Mouse (Mus musculus) kidney, embryonic 15.5 days (tissue): ENCODE measurements at regions not wholly inside any gene's neighbourhood (a gene's known extent, or its start where the extent isn't known, plus 50 kb on each side); places are given as distances from the start of the nearest gene placed in this dataset.

ENCODE experiments used
- ATAC-seq: fragments of 200-750 bp; cut with Nextera tagmentation; replicated peaks from 2 replicates; pipeline ENCODE4 v1.8.0; 2017; ENCODE audit warnings: moderate TSS enrichment; ENCODE audit not compliant: low FRiP score
- H3K27ac ChIP-seq: fragments of 300-500 bp; sonication (generic); 2 replicates; pipeline ENCODE4 v1.5.1; 2015; ENCODE audit warnings: mild to moderate bottlenecking, inconsistent platforms
- H3K27me3 ChIP-seq: fragments of 300-500 bp; sonication (generic); 2 replicates; pipeline ENCODE4 v1.6.1; 2015; ENCODE audit warnings: inconsistent platforms
- H3K36me3 ChIP-seq: fragments of 300-500 bp; sonication (generic); 2 replicates; pipeline ENCODE4 v1.6.1; 2015; ENCODE audit warnings: inconsistent platforms
- H3K4me1 ChIP-seq: fragments of 300-500 bp; sonication (generic); 2 replicates; pipeline ENCODE4 v1.6.1; 2015; ENCODE audit warnings: inconsistent platforms
- H3K4me2 ChIP-seq: fragments of 300-500 bp; sonication (generic); 2 replicates; pipeline ENCODE4 v1.6.1; 2015; ENCODE audit warnings: moderate library complexity, mild to moderate bottlenecking, inconsistent platforms
- H3K4me3 ChIP-seq: fragments of 300-500 bp; sonication (generic); replicated peaks from 2 replicates; pipeline ENCODE4 v1.5.1; 2015; ENCODE audit warnings: mild to moderate bottlenecking, inconsistent platforms
- H3K9ac ChIP-seq: fragments of 300-500 bp; sonication (generic); 2 replicates; pipeline ENCODE4 v1.6.1; 2015; ENCODE audit warnings: mild to moderate bottlenecking, inconsistent platforms
- H3K9me3 ChIP-seq: fragments of 300-500 bp; sonication (generic); replicated peaks from 2 replicates; pipeline ENCODE4 v1.6.1; 2016; ENCODE audit warnings: inconsistent platforms
- WGBS: fragments of 180-500 bp; shearing (Covaris S2); methylation state at CpG from one replicate; pipeline ENCODE4 v1.1.7; 2015; ENCODE audit warnings: mixed read lengths; 5-methylcytosine and 5-hydroxymethylcytosine counted together

DNA sequence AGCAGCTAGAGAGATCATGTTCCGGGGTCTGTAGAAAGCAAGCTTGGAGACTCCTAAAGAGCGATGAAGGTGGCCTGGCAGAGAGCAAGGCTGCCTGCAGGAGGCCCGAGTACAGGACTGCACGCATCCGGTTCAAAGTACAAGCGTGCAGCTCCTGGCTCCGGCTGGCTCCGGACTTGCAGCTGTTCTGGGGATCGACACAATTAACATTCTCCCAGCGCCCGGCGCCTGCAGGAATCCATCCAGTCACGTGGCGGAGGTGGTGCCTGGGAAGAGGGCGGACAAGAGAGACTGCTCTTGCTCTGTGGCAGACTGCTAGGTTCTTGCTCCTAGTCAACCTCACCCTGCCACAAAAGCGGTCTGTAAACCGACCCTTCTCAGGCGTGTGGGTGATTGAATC lies 86.9 kb downstream of the Bdh1 start:
- 1% methylated on average over 18 of the region's 18 CpGs for WGBS
- H3K4me3 ChIP-seq, result peak overlapping the region; percentile 16
- H3K9ac ChIP-seq, result no peak overlapping the region; the same call in 1 of the 2 replicates
- H3K36me3 ChIP-seq, result no peaks in the 10 kb centered on the region
- peak overlapping the region; percentile 48 for H3K4me2 ChIP-seq
- peaks cover 40% of the 10 kb centered on the region for H3K4me1 ChIP-seq
- no peaks in the 10 kb centered on the region for H3K27me3 ChIP-seq
- peak; percentile 89 for ATAC-seq
- H3K9me3 ChIP-seq, result no peaks in the 10 kb centered on the region
- H3K27ac ChIP-seq, result peak overlapping the region; percentile 92

DNA sequence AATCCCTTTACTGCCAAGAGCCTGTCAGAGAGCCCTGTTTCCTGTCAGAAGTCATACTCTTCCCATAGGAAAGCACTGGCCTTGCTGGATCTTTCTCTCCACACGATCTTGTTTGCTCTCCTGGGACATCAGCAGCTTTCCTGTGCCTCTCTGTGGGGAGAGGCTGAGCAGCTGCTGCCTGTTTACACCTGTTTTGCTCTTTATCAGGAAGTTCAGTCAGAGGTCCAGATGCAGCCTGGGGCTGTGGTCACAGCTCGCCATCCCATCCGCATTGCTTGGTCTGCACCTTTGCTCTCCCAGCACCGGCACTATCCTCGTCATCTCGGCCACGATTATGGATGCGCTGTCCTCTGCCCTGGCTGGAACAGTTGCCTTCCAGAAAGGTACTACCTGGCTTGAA lies 88.0 kb downstream of the Bdh1 start:
- no peaks in the 10 kb centered on the region for H3K9me3 ChIP-seq
- no peak overlapping the region for H3K4me3 ChIP-seq
- H3K4me2 ChIP-seq, result no peak overlapping the region
- peak overlapping the region; percentile 29; the same call in 1 of the 2 replicates for H3K27ac ChIP-seq
- no peak overlapping the region for H3K9ac ChIP-seq
- no peak for ATAC-seq
- no peaks in the 10 kb centered on the region for H3K36me3 ChIP-seq
- H3K4me1 ChIP-seq, result peaks cover 39% of the 10 kb centered on the region
- 74% methylated on average over 8 of the region's 8 CpGs for WGBS
- H3K27me3 ChIP-seq, result no peaks in the 10 kb centered on the region

DNA sequence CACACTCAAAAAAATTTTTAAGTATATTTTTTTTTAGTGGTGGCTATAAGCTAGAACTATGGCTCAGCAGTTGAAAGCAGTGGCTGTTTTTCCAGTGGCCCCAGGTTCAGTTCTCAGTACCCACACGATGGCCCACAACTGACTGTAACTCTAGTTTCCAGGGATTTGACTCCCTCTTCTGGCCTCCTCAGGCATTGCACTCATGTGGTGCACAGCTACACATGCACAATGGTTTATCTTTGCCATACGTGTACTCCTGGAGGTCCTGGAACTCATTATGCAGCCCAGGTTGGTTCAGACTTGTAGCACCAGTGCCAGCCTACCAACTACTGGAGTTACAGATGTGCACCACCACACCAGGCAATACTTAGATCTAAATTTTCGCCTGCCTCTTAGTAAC lies 96.7 kb downstream of the Bdh1 start:
- no peaks in the 10 kb centered on the region for H3K9me3 ChIP-seq
- no peaks in the 10 kb centered on the region for H3K36me3 ChIP-seq
- H3K4me3 ChIP-seq, result no peak overlapping the region
- 91% methylated on average over 3 of the region's 3 CpGs for WGBS
- H3K27me3 ChIP-seq, result no peaks in the 10 kb centered on the region
- no peak overlapping the region for H3K9ac ChIP-seq
- no peak overlapping the region for H3K27ac ChIP-seq
- no peak overlapping the region for H3K4me2 ChIP-seq
- ATAC-seq, result no peak
- no peaks in the 10 kb centered on the region for H3K4me1 ChIP-seq

DNA sequence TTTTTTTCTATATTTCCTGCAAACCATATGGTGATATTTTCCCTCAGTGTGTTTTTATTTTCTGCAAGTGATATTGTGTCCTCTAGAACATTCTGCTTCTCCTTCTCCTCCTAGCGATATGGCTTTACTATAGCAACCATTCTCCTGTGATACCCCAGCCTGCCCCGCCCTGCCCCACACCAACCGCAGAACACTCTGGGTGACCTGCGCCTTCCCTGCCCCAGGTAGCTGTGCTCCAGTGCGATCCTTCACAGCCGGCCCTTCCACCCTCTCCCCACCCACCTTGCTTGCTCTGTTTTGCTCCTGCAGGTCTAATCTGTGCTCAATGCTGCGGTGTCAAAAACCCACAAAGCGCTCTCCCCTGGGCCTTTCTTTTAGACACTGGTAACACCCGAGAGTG lies 98.0 kb downstream of the Bdh1 start:
- 84% methylated on average over 9 of the region's 9 CpGs for WGBS
- Histone ChIP-seq H3K4me2 (no peak overlapping the region), H3K27ac (no peak overlapping the region), H3K9ac (no peak overlapping the region), H3K9me3 (no peaks in the 10 kb centered on the region), H3K4me1 (no peaks in the 10 kb centered on the region), H3K4me3 (no peak overlapping the region), H3K36me3 (no peaks in the 10 kb centered on the region), H3K27me3 (no peaks in the 10 kb centered on the region)
- ATAC-seq, result no peak

DNA sequence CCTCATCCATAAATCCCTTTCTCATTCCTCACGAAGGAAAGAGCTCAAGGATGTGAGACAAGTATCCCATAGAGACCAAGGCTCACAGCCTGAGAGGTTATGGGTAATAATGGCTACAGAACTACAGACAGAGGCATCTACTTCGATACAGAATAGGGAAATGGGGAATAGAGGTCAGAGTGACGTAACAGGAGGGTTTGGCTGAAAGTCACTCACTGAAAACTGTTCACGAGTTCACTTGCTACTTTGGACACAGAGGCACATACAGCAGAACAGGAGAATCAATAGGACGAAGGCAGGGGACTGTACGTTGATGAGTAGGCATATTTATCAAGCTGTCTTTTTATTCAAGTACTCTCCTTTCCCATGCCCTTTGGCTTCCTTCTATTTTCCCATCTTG lies 99.7 kb downstream of the Bdh1 start:
- Histone ChIP-seq H3K4me3 (no peak overlapping the region), H3K27ac (no peak overlapping the region), H3K4me2 (no peak overlapping the region), H3K27me3 (no peaks in the 10 kb centered on the region), H3K4me1 (no peaks in the 10 kb centered on the region; the same call in 1 of the 2 replicates), H3K9me3 (no peaks in the 10 kb centered on the region), H3K9ac (no peak overlapping the region), H3K36me3 (no peaks in the 10 kb centered on the region)
- WGBS, result 70% methylated on average over 6 of the region's 6 CpGs
- ATAC-seq, result no peak

DNA sequence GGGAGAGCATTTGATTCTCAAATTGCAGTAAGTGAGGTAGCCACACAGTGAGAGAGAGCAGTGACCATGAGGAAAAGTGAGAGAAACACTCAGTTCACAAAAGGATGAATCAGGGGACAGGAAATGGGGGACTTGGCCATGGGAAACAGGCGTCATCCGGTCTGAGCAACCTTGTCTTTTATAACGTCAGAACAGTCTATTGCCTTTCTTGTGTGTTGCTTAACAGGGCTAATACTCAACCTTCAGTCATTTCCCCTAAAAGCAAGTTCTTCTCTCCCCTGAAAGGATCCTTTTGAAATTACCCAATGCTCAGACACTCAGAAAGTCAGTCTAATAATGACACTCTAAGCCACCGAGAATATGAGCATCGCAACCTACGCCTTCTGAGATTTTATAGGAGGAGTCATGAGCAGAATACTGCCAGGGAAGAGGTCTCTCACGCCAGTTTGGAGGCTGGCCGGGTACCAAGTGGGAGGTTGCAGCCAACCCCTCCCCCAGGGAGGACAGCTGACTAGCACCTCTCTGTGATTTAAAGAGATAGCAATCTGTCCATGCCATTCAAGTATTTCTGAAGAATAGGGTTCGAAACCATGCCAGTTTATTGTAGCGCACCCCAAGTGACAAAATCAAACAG lies 104.7 kb downstream of the Bdh1 start:
- Histone ChIP-seq H3K4me1 (peaks cover 3% of the 10 kb centered on the region; the same call in 1 of the 2 replicates), H3K4me2 (no peak overlapping the region), H3K9ac (no peak overlapping the region), H3K4me3 (no peak overlapping the region), H3K9me3 (no peaks in the 10 kb centered on the region), H3K27me3 (no peaks in the 10 kb centered on the region), H3K27ac (no peak overlapping the region), H3K36me3 (no peaks in the 10 kb centered on the region)
- 49% methylated on average over 10 of the region's 10 CpGs for WGBS
- no peak for ATAC-seq

DNA sequence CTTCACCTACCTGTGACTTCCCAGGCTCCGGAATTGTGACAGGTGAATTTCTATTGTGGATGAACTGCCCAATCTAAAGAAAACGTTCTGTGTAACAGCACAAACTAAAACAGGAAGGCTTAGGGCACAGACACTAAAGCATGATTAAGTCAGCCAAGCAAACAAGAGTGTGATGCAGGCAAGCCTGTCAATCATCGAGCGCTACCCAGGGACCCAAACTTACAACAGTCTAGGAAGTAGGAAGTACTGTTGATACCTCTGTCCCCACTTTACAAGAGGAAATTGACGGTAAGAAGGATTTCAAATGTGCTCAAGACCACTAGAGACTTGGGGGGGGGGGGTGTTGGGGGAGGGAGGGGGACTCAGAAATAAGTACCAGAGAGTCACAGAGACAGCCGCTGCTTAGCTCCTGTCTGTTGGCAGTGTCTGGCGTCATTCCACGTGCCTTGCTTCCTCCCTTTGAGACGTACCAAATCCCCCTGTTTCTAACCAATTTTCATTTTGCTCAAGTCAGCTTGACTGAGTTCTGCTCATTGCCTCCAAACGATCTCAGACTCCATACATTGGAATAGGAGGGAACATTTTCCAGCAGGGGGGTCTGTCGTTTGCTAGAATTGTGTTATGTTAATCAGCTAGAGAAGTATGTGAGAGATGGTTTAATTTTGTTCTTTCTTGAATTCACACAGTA lies 106.7 kb downstream of the Bdh1 start:
- Histone ChIP-seq H3K4me1 (peaks cover 15% of the 10 kb centered on the region), H3K9me3 (no peaks in the 10 kb centered on the region), H3K27ac (no peak overlapping the region), H3K4me3 (no peak overlapping the region), H3K27me3 (no peaks in the 10 kb centered on the region), H3K4me2 (no peak overlapping the region), H3K36me3 (no peaks in the 10 kb centered on the region), H3K9ac (no peak overlapping the region)
- WGBS, result 72% methylated on average over 11 of the region's 11 CpGs
- ATAC-seq, result no peak

DNA sequence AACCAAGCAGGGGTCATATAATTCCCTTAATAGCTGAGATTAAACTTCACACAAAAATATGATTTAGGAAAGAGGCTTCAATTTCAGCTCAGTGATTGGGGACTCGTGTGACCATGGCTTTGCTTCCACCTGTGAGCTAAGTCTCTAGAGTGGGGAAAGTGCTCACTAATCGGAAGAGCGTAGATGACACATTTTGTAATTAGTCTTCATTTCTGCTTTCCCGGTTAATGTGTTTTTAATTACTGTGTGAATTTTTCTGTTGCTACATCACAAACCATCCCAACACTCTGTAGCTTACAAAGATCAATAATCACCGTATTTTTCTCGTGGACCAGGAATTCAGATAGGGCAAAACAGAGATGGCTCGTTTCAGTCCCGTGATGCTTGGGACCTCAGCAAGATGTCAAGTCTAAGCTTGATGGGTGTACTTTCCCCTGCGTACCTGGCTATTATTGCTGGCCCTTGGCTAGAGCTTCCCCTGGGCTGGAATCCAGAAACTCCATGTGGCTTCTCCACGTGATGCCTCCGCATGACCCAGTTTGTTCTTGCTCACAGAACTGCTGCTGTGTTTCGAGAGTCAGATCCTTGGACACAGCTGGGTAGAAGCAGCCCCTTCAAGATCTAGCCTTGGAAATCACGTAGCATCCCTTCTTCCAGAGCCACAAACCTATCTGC lies 107.3 kb downstream of the Bdh1 start:
- no peak overlapping the region for H3K9ac ChIP-seq
- no peaks in the 10 kb centered on the region for H3K36me3 ChIP-seq
- ATAC-seq, result no peak
- peaks cover 20% of the 10 kb centered on the region for H3K4me1 ChIP-seq
- H3K27ac ChIP-seq, result no peak overlapping the region
- no peak overlapping the region for H3K4me2 ChIP-seq
- no peaks in the 10 kb centered on the region for H3K9me3 ChIP-seq
- WGBS, result 89% methylated on average over 13 of the region's 13 CpGs
- no peak overlapping the region for H3K4me3 ChIP-seq
- H3K27me3 ChIP-seq, result no peaks in the 10 kb centered on the region

DNA sequence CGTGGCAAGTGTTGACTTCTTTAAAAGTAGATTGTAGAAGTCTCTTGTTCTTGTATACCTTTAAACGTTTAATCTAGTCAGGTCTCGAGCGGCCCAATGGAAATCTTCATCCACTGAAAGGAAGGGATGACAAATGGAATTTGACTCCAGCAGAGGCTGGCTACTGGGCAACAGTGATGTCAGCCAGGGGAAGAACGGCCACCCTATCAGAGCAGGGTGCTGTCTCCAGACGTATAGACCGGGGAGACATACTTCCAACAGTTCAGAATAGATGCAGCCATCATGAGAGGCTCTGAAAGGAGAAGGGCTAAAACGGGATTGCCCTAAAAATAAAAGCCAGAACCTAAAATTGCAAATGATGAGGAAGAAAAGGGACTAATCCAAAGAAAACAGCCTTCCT lies 108.0 kb downstream of the Bdh1 start:
- Histone ChIP-seq H3K27ac (no peak overlapping the region), H3K27me3 (no peaks in the 10 kb centered on the region), H3K36me3 (no peaks in the 10 kb centered on the region), H3K4me1 (peaks cover 26% of the 10 kb centered on the region), H3K4me3 (no peak overlapping the region), H3K4me2 (no peak overlapping the region), H3K9ac (no peak overlapping the region), H3K9me3 (no peaks in the 10 kb centered on the region)
- no peak for ATAC-seq
- 84% methylated on average over 8 of the region's 8 CpGs for WGBS

DNA sequence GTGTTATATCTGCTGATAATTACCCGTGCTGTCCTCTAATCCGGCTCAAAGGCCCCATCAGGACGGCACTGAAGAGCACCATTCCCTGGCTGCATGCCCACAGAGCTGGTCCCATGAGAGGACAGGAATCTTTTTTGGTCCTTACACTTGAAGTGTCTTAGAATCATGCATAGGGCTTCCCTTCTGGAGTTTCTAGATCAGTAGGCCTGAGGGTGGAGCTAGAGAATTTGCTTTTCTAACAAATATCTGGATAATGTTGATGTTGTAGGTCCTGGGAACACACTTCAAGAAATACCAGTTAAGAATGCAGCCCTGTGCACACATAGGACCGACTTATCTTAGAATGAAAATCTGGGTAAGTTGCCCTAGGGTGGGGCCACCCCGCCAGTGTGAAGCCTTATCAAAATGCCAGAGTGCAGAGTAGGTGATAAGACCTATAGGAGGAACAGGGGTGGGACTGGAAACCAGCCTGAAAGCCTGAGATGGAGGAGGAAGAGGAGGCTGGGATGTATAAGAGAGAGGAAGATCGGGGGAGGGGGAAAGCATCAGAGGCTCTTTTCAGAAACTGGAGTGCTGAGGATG lies 111.2 kb downstream of the Bdh1 start:
- no peak overlapping the region for H3K27ac ChIP-seq
- WGBS, result 53% methylated on average over 6 of the region's 6 CpGs

DNA sequence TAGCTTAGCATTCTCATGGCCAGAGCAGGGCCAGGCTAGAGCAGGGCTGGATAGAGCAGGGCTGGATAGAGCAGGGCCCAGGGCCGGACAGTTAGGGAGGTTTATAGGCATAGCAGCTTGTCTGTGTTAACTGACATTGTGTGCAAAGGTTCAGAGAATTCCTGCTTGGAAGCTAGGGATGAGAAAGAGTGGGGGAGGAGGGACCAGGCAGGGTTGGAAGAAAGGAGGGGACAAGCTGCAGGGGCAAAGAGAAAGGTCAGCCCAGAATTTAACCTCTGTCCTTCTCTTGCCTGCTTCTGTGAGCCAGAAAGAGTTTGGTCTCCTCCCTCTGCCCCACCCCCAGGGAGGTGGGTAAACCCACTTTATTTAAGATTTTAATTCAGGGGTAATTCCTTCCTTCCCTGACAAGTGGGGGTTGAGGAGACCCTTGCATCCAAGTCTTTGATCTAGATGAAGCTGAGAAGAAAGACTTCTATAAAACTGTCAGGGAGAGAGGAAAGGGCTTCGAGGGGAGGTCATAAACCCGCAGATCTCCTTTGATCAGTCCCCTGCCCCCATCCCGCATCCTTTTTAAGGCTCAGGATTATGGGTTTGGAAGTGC lies 112.9 kb downstream of the Bdh1 start:
- no peak overlapping the region for H3K4me2 ChIP-seq
- peak overlapping the region; percentile 83 for H3K27ac ChIP-seq
- no peak overlapping the region for H3K4me3 ChIP-seq
- H3K4me1 ChIP-seq, result peaks cover 30% of the 10 kb centered on the region
- peak; percentile 84 for ATAC-seq
- no peaks in the 10 kb centered on the region for H3K36me3 ChIP-seq
- 14% methylated on average over 4 of the region's 4 CpGs for WGBS
- no peaks in the 10 kb centered on the region for H3K27me3 ChIP-seq
- no peak overlapping the region for H3K9ac ChIP-seq
- no peaks in the 10 kb centered on the region for H3K9me3 ChIP-seq

More for the DNA sequence above, 111.2 kb downstream of the Bdh1 start:
- H3K4me1 ChIP-seq, result peaks cover 30% of the 10 kb centered on the region
- no peak for ATAC-seq
- H3K9me3 ChIP-seq, result no peaks in the 10 kb centered on the region
- H3K36me3 ChIP-seq, result no peaks in the 10 kb centered on the region
- no peak overlapping the region for H3K4me2 ChIP-seq
- no peak overlapping the region for H3K4me3 ChIP-seq
- no peak overlapping the region for H3K9ac ChIP-seq
- H3K27me3 ChIP-seq, result no peaks in the 10 kb centered on the region

DNA sequence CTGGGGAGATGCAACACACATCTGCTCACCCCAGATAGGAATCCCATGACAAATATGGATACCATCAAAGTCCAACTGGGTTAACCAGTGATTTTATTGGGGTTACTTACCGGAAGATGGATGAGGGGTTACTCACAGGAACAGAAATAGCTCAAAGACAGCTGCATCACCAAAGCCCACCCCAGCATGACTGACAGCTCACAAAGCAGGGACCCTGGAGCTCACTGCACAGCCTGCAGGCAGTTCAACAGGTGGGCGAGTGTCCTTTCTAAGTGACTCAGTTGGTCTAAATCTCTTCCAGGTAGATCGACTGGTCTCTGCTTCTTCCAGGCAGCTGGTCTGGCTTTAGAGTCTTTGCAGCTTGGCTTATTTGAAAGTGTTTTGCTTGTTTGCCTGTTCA lies 114.2 kb downstream of the Bdh1 start:
- peak overlapping the region; percentile 83 for H3K27ac ChIP-seq
- H3K4me1 ChIP-seq, result peaks cover 30% of the 10 kb centered on the region
- no peak overlapping the region for H3K4me2 ChIP-seq
- 80% methylated on average over 3 of the region's 3 CpGs for WGBS
- ATAC-seq, result no peak
- no peaks in the 10 kb centered on the region for H3K27me3 ChIP-seq
- H3K9ac ChIP-seq, result no peak overlapping the region
- H3K4me3 ChIP-seq, result no peak overlapping the region
- H3K9me3 ChIP-seq, result no peaks in the 10 kb centered on the region
- no peaks in the 10 kb centered on the region for H3K36me3 ChIP-seq
